Mouse (Mus musculus) embryonic fibroblast, embryonic 13.5 days (primary cell): ENCODE results near the gene Lmx1b.

Source experiments
- CTCF ChIP-seq: IDR thresholded peaks from 2 replicates; pipeline ENCODE4 v1.5.1; 2011; ENCODE audit warnings: mild to moderate bottlenecking, control low read depth, low read length, moderate library complexity, borderline replicate concordance; ENCODE audit not compliant: insufficient read depth
- POLR2A ChIP-seq: IDR thresholded peaks from 2 replicates; pipeline ENCODE4 v1.6.1; 2011; ENCODE audit warnings: low read depth, mild to moderate bottlenecking, control low read depth, low read length, moderate library complexity

- no peak for TF ChIP-seq POLR2A
- no peak for TF ChIP-seq CTCF
Observed at GRCm38 (mm10) chr2:33640171-33640721, at the start of gene Lmx1b.
